Mouse (Mus musculus) myocyte (in vitro differentiated cells): Measurements from ENCODE around the gene Lrp5.

Source experiments
- E2F4 ChIP-seq: IDR thresholded peaks from one replicate; pipeline ENCODE4 v1.6.1; 2011; ENCODE audit warnings: mild to moderate bottlenecking, control low read depth, moderate library complexity; ENCODE audit not compliant: insufficient read depth
- MAX ChIP-seq: IDR thresholded peaks from one replicate; pipeline ENCODE4 v1.6.1; 2011; ENCODE audit warnings: low read depth, mild to moderate bottlenecking, control low read depth

DNA sequence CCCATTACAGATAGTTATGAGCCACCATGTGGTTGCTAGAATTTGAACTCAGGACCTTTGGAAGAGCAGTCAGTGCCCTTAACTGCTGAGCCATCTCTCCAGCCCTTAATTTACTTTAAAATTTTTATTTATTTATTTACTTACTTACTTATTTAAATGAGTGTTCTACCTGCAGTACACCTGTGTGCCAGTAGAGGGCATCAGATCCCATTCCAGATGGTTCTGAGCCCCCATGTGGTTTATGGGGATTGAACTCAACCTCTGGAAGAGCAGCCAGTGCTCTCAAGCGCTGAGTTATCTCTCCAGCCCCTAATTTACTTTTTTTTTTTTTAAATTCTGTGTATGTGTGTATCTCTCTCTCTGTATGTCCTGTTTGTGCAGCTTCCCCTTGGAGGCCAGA is 38.4 kb upstream of the Lrp5 start:
- TF ChIP-seq E2F4 (no peak), MAX (no peak)
